Mouse (Mus musculus) right cerebral cortex, postnatal 36 days (tissue): ENCODE data around the gene Klre1.
A peak's percentile ranks its signal among the peaks of the same experiment; 100 is the strongest.

Experiments used
- DNase-seq, 2 experiments: peaks; one replicate each; pipeline ENCODE4 v3.0.0; 2022; ENCODE audit warnings: low spot score in 2 of 2, mixed read lengths in 1 of 2

The Klre1 gene

DNA sequence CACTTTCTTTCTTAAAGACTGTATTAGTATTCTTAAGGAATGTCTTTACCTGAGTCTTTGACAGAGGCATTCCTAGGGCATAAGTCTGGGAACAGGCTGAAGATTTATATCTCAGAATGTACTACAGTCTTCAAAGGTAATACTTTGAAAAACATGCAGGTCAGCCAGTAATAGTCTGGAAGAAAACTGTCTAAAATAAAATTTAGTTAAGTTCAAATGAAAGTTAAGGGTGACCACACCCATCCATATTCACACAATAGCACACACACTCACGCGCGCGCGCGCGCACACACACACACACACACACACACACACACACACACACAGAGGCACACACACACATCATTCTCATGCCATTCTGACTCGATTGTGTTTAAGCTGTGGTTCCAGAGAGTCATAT, at the start of gene Klre1:
Klre1 (plus strand) TSS at position 301 of the 400 bp plus-strand sequence.
- no peak for DNase-seq

DNA sequence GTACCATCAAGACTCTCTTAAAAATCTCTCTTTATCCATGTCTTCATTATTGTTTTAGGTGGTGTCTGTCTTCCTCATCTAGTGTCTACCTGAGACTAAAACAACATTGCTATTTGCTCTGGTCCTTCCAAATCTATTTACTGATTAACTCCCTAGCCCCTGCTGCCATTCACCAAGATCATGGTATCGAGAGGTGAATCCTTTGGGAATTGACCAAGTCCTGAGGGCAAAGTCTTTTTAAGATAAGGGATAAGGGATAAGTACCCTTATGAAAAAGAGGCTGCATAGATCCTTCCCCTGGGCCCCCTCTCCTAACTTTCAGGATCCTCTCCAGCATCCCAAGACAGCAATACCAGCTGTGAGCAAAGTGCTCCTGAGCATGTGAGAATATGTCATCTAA, 48.1 kb upstream of the Klre1 start:
- DNase-seq = no peak

GRCm38 (mm10) chr6:129530261-129530660, 47.4 kb upstream of the Klre1 start:
- DNase-seq = no peak

DNA sequence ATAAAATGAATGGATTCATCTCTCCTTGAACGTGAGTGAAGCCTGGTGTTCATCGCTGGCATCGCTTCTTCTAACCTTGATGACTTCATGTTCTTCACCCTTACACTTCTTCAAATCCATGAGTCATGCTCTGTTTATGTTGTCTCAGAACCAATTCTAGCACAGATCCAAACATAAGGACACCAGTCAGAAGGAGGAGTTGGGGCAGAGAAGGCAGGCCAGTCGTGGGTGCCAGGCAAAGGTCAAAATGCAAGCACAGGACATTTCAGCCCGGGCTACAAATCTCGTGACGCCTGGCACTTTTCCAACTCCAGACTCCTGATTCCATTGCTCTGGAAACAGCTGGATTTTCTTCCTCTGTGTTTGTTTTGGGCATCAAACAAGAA, 45.2 kb upstream of the Klre1 start:
- peak in 1 of 2 experiments; percentile 49 for DNase-seq

DNA sequence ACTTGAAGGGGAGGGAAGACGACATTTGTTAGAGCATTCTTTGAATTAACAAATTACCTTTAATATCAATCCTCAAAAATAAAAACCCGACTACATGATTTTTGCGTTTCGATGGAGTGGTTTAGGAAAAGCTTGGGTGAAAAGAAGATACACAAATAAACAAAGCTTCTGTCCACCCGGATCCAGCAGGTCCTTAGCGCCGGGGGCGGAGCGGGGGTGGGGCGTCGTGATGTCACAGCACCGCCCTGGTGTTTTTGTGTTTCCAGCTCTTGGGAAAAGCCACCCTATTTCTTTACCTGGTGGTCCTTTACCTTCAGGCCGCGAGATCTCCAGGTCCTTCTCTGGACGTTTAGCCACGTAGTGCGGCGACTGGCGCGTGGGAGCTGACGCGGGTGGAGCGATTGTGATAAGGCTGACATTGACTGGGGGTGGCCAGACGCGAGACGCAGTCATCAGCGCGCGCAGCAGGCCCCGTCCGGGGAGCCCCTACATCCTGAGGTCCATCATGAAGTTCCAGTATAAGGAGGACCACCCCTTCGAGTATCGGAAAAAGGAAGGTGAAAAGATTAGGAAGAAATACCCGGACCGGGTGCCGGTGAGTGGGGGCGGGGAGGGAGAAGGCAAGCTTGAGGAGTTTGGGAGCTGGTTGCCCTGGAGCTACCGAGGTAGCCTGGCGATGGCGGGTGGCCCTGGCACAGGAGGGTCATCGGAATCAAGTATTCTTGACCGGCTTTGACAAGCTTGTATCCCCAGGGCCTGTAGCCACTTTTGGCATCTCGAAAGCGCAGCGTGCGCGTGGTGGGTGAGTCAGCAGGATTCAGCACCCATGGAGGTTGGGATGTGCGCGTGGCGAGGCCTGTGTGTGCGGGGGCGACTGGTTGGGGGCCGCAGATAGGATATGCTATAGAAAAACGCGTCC, 44.5 kb upstream of the Klre1 start, which contains the start of gene Gabarapl1:
Gabarapl1 (plus strand) TSS at position 219 of the 919 bp plus-strand sequence.
- DNase-seq = peak; percentile 78 to 84

GRCm38 (mm10) chr6:129534057-129534456, 43.6 kb upstream of the Klre1 start:
- DNase-seq = no peak

DNA sequence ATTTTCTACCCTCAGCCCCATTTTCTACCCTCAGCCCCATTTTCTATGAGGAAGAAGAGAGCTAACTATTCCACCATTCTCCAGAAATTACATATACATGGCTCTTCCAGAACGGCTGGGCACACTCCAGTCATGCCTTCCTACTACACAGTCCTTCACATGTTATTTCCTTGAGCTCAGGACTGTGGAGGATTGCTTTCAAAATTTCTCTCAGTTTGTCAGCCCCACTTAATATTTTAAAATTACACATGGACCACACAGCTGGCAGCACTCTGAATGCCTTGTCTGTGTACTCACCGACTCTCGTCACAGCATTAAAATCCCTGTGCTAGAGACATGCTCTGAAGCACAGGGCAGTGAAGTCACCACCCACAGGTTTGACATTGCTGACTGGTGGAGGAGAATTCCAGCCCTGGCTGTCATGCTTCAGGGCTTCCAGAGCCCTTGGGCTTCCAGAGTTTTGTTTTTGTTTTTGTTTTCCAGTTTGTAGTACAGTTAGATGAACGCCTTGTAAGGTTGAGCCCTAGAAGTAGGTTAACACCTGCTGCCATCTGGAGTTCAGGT, 43.0 kb upstream of the Klre1 start:
- DNase-seq = no peak

- no peak for DNase-seq
Observed at GRCm38 (mm10) chr6:129535723-129536122, 42.0 kb upstream of the Klre1 start.

GRCm38 (mm10) chr6:129538555-129538954, 39.1 kb upstream of the Klre1 start:
- no peak for DNase-seq

DNA sequence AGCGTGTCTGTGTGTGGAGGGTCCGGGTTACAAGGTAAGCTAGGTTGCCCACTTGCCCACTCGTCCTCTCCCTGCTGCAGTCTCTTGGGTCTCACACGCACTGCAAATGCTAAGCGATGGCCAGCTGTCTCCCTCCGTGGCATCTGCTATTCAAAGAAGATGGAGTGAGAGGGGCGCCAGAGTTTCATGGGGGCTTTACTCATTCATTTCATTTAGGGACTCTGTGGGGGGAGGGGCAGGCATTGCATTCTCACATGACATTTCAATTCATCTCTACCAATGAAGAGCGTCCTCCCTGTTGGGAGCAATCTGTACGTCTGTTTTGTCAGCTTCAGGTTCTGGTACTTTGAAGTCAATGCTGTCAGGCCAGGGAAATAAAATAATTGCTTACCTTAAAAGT, 35.8 kb upstream of the Klre1 start:
- DNase-seq = no peak

GRCm38 (mm10) chr6:129542540-129542939, 35.2 kb upstream of the Klre1 start:
- no peak for DNase-seq

DNA sequence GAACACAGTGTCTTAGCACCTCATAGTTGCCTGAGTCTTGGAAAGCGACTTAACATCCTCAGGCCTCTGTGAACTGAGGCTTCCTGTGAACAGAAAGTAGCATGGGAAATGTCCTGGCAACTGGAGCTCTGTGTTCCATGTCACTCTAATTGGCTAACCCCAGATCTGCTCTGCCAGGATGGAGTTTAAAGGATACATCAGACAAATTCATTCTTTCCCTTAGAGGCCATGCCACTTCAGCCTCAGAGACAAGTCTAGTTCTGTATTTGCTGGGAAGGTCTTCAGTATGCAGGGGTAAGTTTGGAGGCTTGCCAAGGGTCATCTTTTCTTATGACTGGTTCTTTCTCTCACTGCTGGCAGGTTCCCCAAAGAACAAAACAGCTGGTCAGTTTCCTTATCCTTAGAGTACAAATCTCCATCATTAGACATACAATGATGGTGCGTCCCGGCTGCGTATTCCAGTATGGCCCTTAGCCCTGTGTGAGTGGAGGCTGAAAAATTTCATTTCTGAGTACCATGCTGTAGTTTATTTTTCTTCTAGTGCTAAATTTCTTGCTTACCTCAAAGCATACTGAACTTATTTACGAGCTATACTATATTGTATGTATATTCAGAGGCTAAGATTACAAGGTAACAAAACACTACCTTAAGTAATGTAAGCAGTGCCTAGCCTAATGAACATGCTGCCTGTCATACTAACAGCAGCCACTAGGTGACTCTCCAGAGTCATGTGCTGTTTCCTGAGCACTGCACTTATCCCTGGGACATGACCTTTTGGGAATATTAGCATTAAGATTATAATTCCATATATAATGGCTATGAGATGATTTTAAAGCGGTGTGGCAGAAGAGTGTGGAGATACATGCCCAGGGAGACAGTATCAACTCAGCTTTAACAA, 33.7 kb upstream of the Klre1 start:
- DNase-seq = peak; percentile 61 to 69

DNA sequence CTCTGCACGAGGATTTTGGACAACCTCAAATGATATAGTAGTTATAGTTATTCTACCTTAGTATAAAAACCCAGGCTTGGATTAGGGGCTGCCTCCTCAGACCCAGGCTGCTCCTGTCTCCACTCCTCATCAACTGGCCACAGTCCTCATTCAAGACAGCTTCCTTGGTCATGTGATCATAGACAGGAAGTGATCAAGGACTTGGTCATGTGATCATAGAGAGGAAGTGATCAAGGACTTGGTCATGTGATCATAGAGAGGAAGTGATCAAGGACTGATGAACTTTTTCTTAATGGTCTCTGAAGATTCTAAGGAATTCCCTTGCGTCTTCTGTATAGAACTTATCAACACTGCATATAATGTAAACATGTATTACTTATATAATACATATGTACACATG, 30.4 kb upstream of the Klre1 start:
- DNase-seq = no peak

DNA sequence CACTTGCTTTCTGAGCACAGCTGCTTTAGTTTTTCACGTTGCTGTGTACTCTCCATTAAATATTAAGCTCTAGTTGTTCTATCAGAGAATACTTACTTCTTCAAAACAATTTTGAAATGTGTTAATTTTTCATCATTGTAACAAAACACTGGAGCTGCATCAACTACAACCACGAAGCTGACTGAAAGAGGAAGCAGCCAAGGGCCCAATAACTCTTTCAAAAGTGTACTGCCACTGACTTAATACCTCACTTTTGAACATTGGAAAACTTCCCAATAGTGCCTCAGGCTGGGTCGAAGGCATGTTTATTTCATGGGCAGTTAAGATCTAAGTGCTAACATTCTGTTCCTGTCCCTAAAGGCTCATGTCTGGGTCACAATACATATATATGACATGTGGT, 29.7 kb upstream of the Klre1 start:
- DNase-seq = no peak

- DNase-seq = no peak
Observed at GRCm38 (mm10) chr6:129557298-129558023, 20.2 kb upstream of the Klre1 start.

GRCm38 (mm10) chr6:129558946-129559640, 18.6 kb upstream of the Klre1 start:
- DNase-seq = no peak

GRCm38 (mm10) chr6:129559641-129560027, 18.1 kb upstream of the Klre1 start:
- no peak for DNase-seq

DNA sequence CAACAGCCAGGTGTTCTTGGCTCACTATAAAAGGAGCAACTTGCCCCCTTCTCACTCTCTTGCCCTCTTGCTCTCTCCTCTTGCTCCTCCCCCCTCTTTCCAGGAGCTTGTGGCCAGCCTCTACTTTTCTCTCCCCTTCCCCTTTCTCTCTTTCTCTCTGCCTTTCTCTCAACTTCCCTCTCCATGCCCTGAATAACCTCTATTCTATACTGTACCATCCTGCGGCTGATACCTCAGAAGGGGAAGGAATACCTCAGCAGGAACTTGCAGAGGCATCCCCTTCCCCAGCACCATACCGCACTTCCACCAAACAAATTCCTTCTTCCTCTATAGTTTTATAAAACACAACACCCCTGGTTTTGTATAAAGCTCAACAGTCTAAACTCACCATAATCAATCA, 12.4 kb upstream of the Klre1 start:
- no peak for DNase-seq

- DNase-seq = no peak
Observed at GRCm38 (mm10) chr6:129575315-129575714, 2.4 kb upstream of the Klre1 start.

GRCm38 (mm10) chr6:129581274-129581673, 3.6 kb downstream of the Klre1 start:
- DNase-seq = no peak

DNA sequence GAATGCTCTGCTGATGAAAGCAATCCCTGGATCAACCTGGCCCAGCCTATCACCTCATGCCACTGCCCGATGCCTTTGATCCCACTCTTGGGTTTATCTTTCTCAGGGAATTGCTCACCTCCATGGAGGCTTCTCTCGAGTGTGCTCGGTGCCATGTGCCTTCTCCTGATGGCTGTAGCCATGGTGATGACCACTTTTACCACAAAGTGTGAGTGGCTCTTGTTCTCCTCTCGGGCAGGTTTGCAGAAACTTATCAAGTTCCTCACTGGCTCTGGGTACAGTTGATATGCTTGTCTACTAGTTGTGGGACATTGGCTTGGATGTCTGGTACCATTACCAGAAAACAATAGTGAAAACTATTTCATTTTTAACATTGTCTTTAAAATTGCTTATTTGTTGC, 4.2 kb downstream of the Klre1 start:
- DNase-seq = no peak
